Mouse (Mus musculus) urinary bladder, postnatal 25 days (tissue): ENCODE data around the gene Krtap29-1.

ENCODE experiments used
- DNase-seq: peaks from one replicate; pipeline ENCODE4 v3.0.0; 2022; ENCODE audit warnings: low spot score

The Krtap29-1 gene

GRCm38 (mm10) chr11:99937751-99938264 is 41.0 kb downstream of the Krtap29-1 start:
- DNase-seq: no peak

- DNase-seq: no peak
Observed at GRCm38 (mm10) chr11:99935991-99936390, 42.9 kb downstream of the Krtap29-1 start, which contains the start of gene Krtap31-2. TSS of gene Krtap31-2 (plus strand) at chr11:99936291.
